Comparison of ENCODE assay signal across 9 mouse cellular contexts in genomic region chr7:82029666-82030065, GRCm38 (mm10). TPM values are rescaled to one million over a fixed set of nuclear protein-coding genes. Genes with fewer than 3 reads are reported as not detected.
DNase-seq lines count a peak whose midpoint lies in the region; ATAC-seq lines count a peak whose summit lies in the region.
"Had no signal": no experiment of that assay in that cellular context is flagged by ENCODE, and none has a peak within 500 bp of the region (broad histone marks: within the 10 kb centered on the region; RNA-seq: fewer than 3 reads in every experiment).

No protein-coding gene starts in this region.

- H3K36me3 ChIP-seq in midbrain, embryonic 15.5 days (replicated peaks) = no peaks in the 10 kb centered on the region
- no peaks in the 10 kb centered on the region for H3K36me3 ChIP-seq in midbrain, embryonic 14.5 days (ENCODE audit: control insufficient read depth, insufficient read depth, low read length)
- H3K36me3 ChIP-seq in kidney, embryonic 14.5 days (ENCODE audit: control insufficient read depth, insufficient read depth, low read length) = no peaks in the 10 kb centered on the region
- no peaks in the 10 kb centered on the region for H3K36me3 ChIP-seq in splenic B cell, adult 2 months (ENCODE audit: control insufficient read depth, insufficient read depth, low read length, poor library complexity, severe bottlenecking)

- H3K27ac ChIP-seq in midbrain, embryonic 15.5 days = no peak overlapping the region
- H3K27ac ChIP-seq in midbrain, embryonic 14.5 days (replicated peaks; ENCODE audit: low read depth, low read length) = no peak overlapping the region
- no peak overlapping the region for H3K27ac ChIP-seq in kidney, embryonic 14.5 days (ENCODE audit: low read depth, low read length)

- H3K9me3 ChIP-seq in midbrain, embryonic 15.5 days = no peaks in the 10 kb centered on the region
- no peaks in the 10 kb centered on the region for H3K9me3 ChIP-seq in midbrain, embryonic 14.5 days (ENCODE audit: control insufficient read depth, low read length)
- no peaks in the 10 kb centered on the region for H3K9me3 ChIP-seq in kidney, embryonic 14.5 days (ENCODE audit: control insufficient read depth, low read length)

- H3K9ac ChIP-seq in midbrain, embryonic 15.5 days = no peak overlapping the region
- no peak overlapping the region for H3K9ac ChIP-seq in midbrain, embryonic 14.5 days (replicated peaks; ENCODE audit: low read length)
- no peak overlapping the region for H3K9ac ChIP-seq in kidney, embryonic 14.5 days (ENCODE audit: low read depth, low read length)

- DNase-seq in cerebellum, postnatal 14 days = peak; percentile 70 to 79
- DNase-seq in cerebellum, adult 8-10 months = no peak
- DNase-seq in midbrain, embryonic 14.5 days = no peak
- peak; percentile 86 for DNase-seq in splenic B cell, adult 2 months (ENCODE audit: low read depth, low spot score)
- no peak for DNase-seq in right cerebral cortex, postnatal 10 days (ENCODE audit: low spot score in 2 of 2)
- no peak for DNase-seq in cerebellum, postnatal 25 days

- peak; percentile 27; the same call in 1 of the 2 replicates for ATAC-seq in midbrain, embryonic 15.5 days (replicated peaks)
- ATAC-seq in midbrain, embryonic 14.5 days (ENCODE audit: low FRiP score, low TSS enrichment) = no peak
- peak; percentile 96 for ATAC-seq in kidney, embryonic 14.5 days (ENCODE audit: low FRiP score, low TSS enrichment)
- ATAC-seq: intestine, postnatal 0 days had no signal

- 68% methylated on average over 9 of the region's 9 CpGs for WGBS in midbrain, embryonic 15.5 days
- 73% methylated on average over 9 of the region's 9 CpGs for WGBS in midbrain, embryonic 14.5 days
- WGBS in kidney, embryonic 14.5 days = 26% methylated on average over 9 of the region's 9 CpGs

- no peak overlapping the region for H3K4me2 ChIP-seq in midbrain, embryonic 15.5 days
- H3K4me2 ChIP-seq in midbrain, embryonic 14.5 days (ENCODE audit: low read length) = no peak overlapping the region
- no peak overlapping the region for H3K4me2 ChIP-seq in kidney, embryonic 14.5 days (replicated peaks; ENCODE audit: low read depth, low read length)

- H3K4me3 ChIP-seq in midbrain, embryonic 15.5 days = no peak overlapping the region
- H3K4me3 ChIP-seq in midbrain, embryonic 14.5 days (replicated peaks; ENCODE audit: low read depth, low read length) = no peak overlapping the region
- H3K4me3 ChIP-seq in kidney, embryonic 14.5 days (ENCODE audit: low read length) = no peak overlapping the region

- no peaks in the 10 kb centered on the region for H3K27me3 ChIP-seq in midbrain, embryonic 15.5 days (replicated peaks)
- H3K27me3 ChIP-seq in midbrain, embryonic 14.5 days (ENCODE audit: control insufficient read depth, insufficient read depth, low read length) = no peaks in the 10 kb centered on the region
- no peaks in the 10 kb centered on the region for H3K27me3 ChIP-seq in kidney, embryonic 14.5 days (ENCODE audit: control insufficient read depth, insufficient read depth, low read length)
- no peaks in the 10 kb centered on the region for H3K27me3 ChIP-seq in splenic B cell, adult 2 months (ENCODE audit: control insufficient read depth, insufficient read depth, low read length, poor library complexity, severe bottlenecking)

- H3K4me1 ChIP-seq in midbrain, embryonic 15.5 days = no peaks in the 10 kb centered on the region
- no peaks in the 10 kb centered on the region for H3K4me1 ChIP-seq in midbrain, embryonic 14.5 days (ENCODE audit: control insufficient read depth, insufficient read depth, low read length)
- H3K4me1 ChIP-seq in kidney, embryonic 14.5 days (ENCODE audit: control insufficient read depth, insufficient read depth, low read length) = no peaks in the 10 kb centered on the region

RNA-seq across cellular contexts. Expression of gene Bnc1, which starts 37.6 kb away (rescaled TPM):
- polyA plus RNA-seq in midbrain, embryonic 15.5 days (2015; fragmentation: Nextera tagmentation; extraction: Ambion mirVana) = 0.08 and 0.20 TPM in 2 replicates
- polyA plus RNA-seq in midbrain, embryonic 14.5 days (2014; fragmentation: Nextera tagmentation; extraction: Ambion mirVana) = 0.27 and 0.30 TPM in 2 replicates
- 0.08 and 0.13 TPM in 2 replicates for polyA plus RNA-seq in kidney, embryonic 14.5 days (2014; fragmentation: Nextera tagmentation; extraction: Ambion mirVana)

Comparison
In these comparisons a context has a peak if more than half of its experiments do, and no peak if none do; other contexts are left out.
1. DNase-seq: peak in cerebellum, postnatal 14 days (2 of 2) and splenic B cell, adult 2 months (single experiment); none in cerebellum, adult 8-10 months (single experiment), midbrain, embryonic 14.5 days (single experiment), right cerebral cortex, postnatal 10 days (0 of 2) and cerebellum, postnatal 25 days (0 of 2).